Mouse (Mus musculus): Measurements from ENCODE around the gene Gpatch11.

Gene Gpatch11

GRCm38 (mm10) chr17:78894991-78895390 lies 59.6 kb downstream of the Gpatch11 start:
- DNase-seq (ENCODE audit: low spot score): no peak

GRCm38 (mm10) chr17:78895394-78895793 lies 60.0 kb downstream of the Gpatch11 start:
- peak; percentile 11 for DNase-seq (ENCODE audit: low spot score)

Measured in ovary, postnatal 10 days (tissue).